ENCODE assay signal across 20 mouse cellular contexts in the genomic region with DNA sequence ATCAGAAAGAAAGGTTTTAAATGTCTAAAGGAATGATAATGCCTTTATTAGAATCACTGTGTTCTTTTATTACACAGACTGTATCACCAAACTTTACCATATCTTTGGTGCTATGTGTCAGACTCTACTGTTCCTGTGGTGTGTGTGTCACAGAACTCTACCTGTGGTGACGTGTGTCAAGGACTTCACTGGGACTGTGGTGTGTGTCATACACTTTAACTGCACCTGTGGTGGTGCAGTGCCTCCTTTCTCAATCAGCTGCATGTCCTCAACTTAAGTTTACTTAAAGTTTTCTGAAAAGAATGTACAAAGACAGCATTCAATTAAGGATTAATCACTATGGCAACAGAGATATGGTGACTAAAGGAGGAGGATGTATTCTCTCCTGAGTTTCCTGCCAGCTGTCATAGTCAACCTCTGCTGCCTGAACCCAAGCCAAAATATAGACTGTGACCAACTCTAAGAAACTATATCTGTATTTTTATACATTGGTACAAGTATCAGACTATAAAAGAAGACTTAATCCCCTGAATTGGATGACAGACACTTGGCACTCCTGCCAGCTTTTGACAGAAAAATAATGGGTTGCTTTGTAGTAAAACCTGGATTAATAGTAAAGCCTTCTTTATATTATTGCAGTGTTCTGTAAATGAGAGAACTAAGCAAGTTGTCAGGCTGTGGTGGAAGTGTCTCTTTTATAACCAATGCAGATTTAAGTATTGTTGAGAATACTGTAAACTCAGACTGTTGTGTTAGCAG.
DNase-seq lines count a peak whose midpoint lies in the region; ATAC-seq and TF ChIP-seq lines count a peak whose summit lies in the region.
"Had no signal": no experiment of that assay in that cellular context is flagged by ENCODE, and none has a peak within 500 bp of the region (broad histone marks: within the 10 kb centered on the region; RNA-seq: fewer than 3 reads in every experiment).

No protein-coding gene starts in this region.

- no peaks in the 10 kb centered on the region for H3K79me2 ChIP-seq in C2C12 (ENCODE audit: control insufficient read depth, insufficient read depth)

- H3ac ChIP-seq in C2C12 (ENCODE audit: control insufficient read depth, insufficient read length, low read depth): no peak overlapping the region

- DNase-seq in lung, embryonic 14.5 days: peak; percentile 29
- DNase-seq in lung, postnatal 10 days: no peak
- peak; percentile 39 for DNase-seq in midbrain, embryonic 14.5 days
- no peak for DNase-seq in layer of hippocampus, adult 9-11 months
- no peak for DNase-seq in gastrocnemius, postnatal 25 days
- DNase-seq in adrenal gland, adult (ENCODE audit: inconsistent age in 2 of 2, low spot score in 1 of 2): no peak
- DNase-seq: adrenal gland, postnatal 25 days; cerebellum, adult 11 months; cerebellum, adult 9-11 months; kidney, adult 8-10 months; kidney, postnatal 25 days; liver, embryonic 13.5 days; right cerebral cortex, postnatal 25 days; spleen, adult 18-20 months; thymus, postnatal 25 days had no signal

- no peak overlapping the region for H3K4me2 ChIP-seq in lung, embryonic 14.5 days
- H3K4me2 ChIP-seq in midbrain, embryonic 14.5 days (ENCODE audit: low read length): no peak overlapping the region
- H3K4me2 ChIP-seq: hindbrain, embryonic 13.5 days; liver, embryonic 13.5 days; lung, embryonic 15.5 days had no signal

- no peaks in the 10 kb centered on the region for H3K9me3 ChIP-seq in lung, embryonic 14.5 days (ENCODE audit: low read depth, low read length)
- no peaks in the 10 kb centered on the region for H3K9me3 ChIP-seq in midbrain, embryonic 14.5 days (ENCODE audit: control insufficient read depth, low read length)
- H3K9me3 ChIP-seq: hindbrain, embryonic 13.5 days; liver, embryonic 13.5 days; lung, embryonic 15.5 days had no signal

- no peak overlapping the region for H3K4me3 ChIP-seq in lung, embryonic 14.5 days (ENCODE audit: low read depth, low read length)
- no peak overlapping the region for H3K4me3 ChIP-seq in C2C12 (ENCODE audit: insufficient read depth, poor library complexity, severe bottlenecking)
- H3K4me3 ChIP-seq in midbrain, embryonic 14.5 days (replicated peaks; ENCODE audit: low read depth, low read length): no peak overlapping the region
- H3K4me3 ChIP-seq: hindbrain, embryonic 13.5 days; layer of hippocampus, adult 2 months; liver, embryonic 13.5 days; lung, embryonic 15.5 days had no signal

- TF ChIP-seq CTCF in lung, embryonic 14.5 days (IDR thresholded peaks at IDR 0.05; ENCODE audit: low read depth): no peak
- no peak for TF ChIP-seq CTCF in C2C12 (IDR thresholded peaks at IDR 0.05; ENCODE audit: control insufficient read depth, insufficient read depth, insufficient read length)

- no peak overlapping the region for H3K9ac ChIP-seq in lung, embryonic 14.5 days
- H3K9ac ChIP-seq in midbrain, embryonic 14.5 days (replicated peaks; ENCODE audit: low read length): no peak overlapping the region
- H3K9ac ChIP-seq: hindbrain, embryonic 13.5 days; liver, embryonic 13.5 days; lung, embryonic 15.5 days had no signal

- H3K4me1 ChIP-seq in lung, embryonic 14.5 days (ENCODE audit: insufficient read depth): no peaks in the 10 kb centered on the region; the same call in 1 of the 2 replicates
- H3K4me1 ChIP-seq in midbrain, embryonic 14.5 days (ENCODE audit: control insufficient read depth, insufficient read depth, low read length): no peaks in the 10 kb centered on the region
- H3K4me1 ChIP-seq: hindbrain, embryonic 13.5 days had no signal

- no peak overlapping the region for H3K27ac ChIP-seq in lung, embryonic 14.5 days (ENCODE audit: low read depth)
- no peak overlapping the region for H3K27ac ChIP-seq in midbrain, embryonic 14.5 days (replicated peaks; ENCODE audit: low read depth, low read length)
- H3K27ac ChIP-seq: hindbrain, embryonic 13.5 days; layer of hippocampus, adult 2 months; liver, embryonic 13.5 days; lung, embryonic 15.5 days had no signal

- 31% methylated on average over 1 of the region's 1 CpGs for WGBS in lung, embryonic 14.5 days
- 26% methylated on average over 1 of the region's 1 CpGs for WGBS in midbrain, embryonic 14.5 days

- no peaks in the 10 kb centered on the region for H3K27me3 ChIP-seq in lung, embryonic 14.5 days (ENCODE audit: insufficient read depth, low read length)
- no peaks in the 10 kb centered on the region for H3K27me3 ChIP-seq in C2C12 (ENCODE audit: control insufficient read depth, insufficient read depth, insufficient read length)
- no peaks in the 10 kb centered on the region for H3K27me3 ChIP-seq in midbrain, embryonic 14.5 days (ENCODE audit: control insufficient read depth, insufficient read depth, low read length)
- H3K27me3 ChIP-seq: hindbrain, embryonic 13.5 days; liver, embryonic 13.5 days; lung, embryonic 15.5 days had no signal

- ATAC-seq in lung, embryonic 14.5 days (ENCODE audit: insufficient read depth): peak; percentile 58; the same call in 1 of the 2 replicates
- peak; percentile 29 for ATAC-seq in CD4-positive, CD25-positive, alpha-beta regulatory T cell, adult 4 months
- no peak; the same call in 1 of the 2 replicates for ATAC-seq in midbrain, embryonic 14.5 days (ENCODE audit: low FRiP score, low TSS enrichment)

- H3K36me3 ChIP-seq in lung, embryonic 14.5 days (ENCODE audit: insufficient read depth): no peaks in the 10 kb centered on the region
- H3K36me3 ChIP-seq in C2C12 (ENCODE audit: control insufficient read depth, insufficient read depth): peaks cover 5% of the 10 kb centered on the region
- 0 out of 2 replicates have a peak, but pooled peaks cover 3% of the 10 kb centered on the region for H3K36me3 ChIP-seq in midbrain, embryonic 14.5 days (ENCODE audit: control insufficient read depth, insufficient read depth, low read length)
- H3K36me3 ChIP-seq: liver, embryonic 13.5 days had no signal

- no peaks in the 10 kb centered on the region for H3K79me3 ChIP-seq in C2C12 (ENCODE audit: low read depth)

TF ChIP-seq in C2C12, 6 proteins besides CTCF, POLR2A, EP300 and RAD21:
- peak; percentile 26 for TF ChIP-seq MYOD1 (IDR thresholded peaks at IDR 0.05; ENCODE audit: control insufficient read depth, insufficient read length, low read depth)
- TF ChIP-seq FOSL1 (IDR thresholded peaks at IDR 0.05; ENCODE audit: insufficient read depth, low read length, poor library complexity, severe bottlenecking): no peak
- TF ChIP-seq MYOG (IDR thresholded peaks at IDR 0.05; ENCODE audit: control insufficient read depth, extremely low read depth, insufficient read length): no peak

Comparison
In these comparisons a context has a peak if more than half of its experiments do, and no peak if none do; other contexts are left out.
1. DNase-seq: peak in lung, embryonic 14.5 days (single experiment) and midbrain, embryonic 14.5 days (single experiment); none in lung, postnatal 10 days (single experiment), layer of hippocampus, adult 9-11 months (single experiment), gastrocnemius, postnatal 25 days (single experiment) and adrenal gland, adult (0 of 2).